Mouse (Mus musculus) thymus, adult 18-20 months (tissue): ENCODE data around the gene Zmiz1.

Experiments
- DNase-seq, 2 experiments: peaks; one replicate each; pipeline ENCODE4 v3.0.0; 2022; ENCODE audit warnings: mixed read lengths in 2 of 2

Zmiz1 gene

DNA sequence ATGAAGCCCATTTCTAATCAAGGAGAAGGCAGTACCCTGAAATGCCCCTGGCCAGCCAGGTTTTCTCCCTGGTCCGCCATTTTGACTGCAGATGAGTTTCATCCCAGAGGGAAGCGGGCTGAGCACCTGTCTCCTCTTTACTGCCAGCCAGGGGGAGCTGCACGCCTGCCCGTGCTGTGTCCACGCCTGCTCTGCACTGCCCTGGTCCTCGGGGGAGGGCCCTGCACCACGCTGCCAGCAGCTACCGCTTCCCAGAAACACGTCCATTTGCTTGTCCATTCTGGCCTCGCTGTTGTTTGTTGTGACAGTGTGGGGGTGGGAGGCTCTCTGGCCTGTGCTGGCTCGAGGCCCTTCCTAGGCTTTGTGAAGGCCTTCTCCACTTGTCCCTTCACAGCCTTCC, 201.7 kb downstream of the Zmiz1 start:
- DNase-seq: no peak

DNA sequence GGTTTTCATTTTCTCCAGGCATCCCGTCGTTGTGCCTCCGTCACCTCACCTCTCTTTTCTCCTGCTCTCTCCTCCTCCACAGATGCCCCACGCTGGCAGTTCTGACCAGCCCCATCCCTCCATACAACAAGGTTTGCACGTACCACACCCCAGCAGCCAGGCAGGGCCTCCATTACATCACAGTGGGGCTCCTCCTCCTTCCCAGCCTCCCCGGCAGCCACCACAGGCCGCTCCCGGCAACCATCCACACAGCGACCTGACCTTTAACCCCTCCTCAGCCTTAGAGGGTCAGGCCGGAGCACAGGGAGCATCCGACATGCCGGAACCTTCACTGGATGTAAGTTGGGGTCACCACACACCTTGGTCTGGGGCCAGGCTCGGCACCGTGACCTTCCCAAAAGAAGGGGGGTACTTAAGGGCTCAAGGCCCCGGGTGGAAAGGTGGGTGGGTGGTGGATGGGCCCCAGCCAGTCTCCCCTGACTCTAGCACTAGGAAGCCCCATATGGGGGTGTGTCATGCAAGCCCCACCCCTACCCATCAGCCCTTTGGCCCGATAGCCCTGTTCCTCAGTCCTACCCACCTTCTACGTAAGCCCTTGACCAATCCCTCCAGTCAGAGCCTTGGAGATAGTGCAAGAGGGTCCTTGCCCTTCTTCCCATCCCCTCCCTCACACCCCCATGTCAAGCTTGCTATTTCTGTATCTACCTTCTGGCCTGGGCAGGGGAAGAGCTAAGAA, 202.4 kb downstream of the Zmiz1 start:
- DNase-seq: no peak

DNA sequence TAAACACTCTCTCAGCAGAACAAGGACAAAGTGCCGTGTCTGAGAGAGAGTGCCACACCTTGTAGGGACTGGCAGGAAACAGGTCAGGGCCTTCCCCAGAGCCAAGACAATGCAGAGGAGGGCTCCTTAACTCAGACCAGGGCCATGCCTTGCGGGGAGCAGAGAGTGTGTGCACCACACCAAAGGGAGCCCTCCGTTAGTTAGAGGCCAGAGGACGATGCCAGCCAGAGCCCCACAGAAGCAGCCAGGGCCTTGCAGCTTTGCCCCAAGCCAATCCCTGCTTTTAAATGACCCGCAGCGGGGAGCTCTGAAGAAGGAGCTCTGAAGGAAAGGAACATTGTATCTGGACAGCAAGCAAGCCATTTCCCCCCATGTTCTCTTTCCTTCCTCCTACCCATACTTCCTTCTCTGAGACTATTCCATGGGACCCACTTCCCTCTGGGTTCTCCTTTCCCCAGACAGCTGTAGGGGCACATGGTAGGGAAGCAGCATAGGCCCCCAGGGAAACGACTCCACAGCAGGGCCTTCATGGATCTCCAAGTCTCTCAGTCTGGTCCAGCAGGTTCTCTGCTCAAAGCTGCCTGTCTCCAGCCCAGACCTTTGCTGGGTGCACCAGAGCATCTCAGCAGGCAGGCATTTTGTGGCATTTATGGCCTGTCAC, 204.8 kb downstream of the Zmiz1 start:
- no peak for DNase-seq

DNA sequence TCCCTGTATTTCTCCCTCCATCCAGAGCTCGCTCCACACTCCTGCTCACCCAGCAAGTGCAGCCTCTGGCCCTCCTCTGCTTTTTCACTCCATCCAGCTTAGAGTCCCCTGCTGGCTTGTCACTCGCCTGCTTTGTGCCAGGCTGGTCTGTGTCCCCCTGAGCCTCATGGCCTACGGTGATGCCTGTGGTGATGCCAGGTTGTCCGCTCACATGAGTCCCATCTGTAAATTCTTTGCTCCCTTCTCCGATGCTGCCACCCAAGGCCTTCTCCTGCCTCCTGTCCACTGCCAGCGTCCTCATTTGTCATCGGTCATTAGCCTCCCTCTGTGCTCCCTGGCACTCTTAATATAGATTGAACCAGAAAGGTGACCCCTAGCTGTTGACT, 205.3 kb downstream of the Zmiz1 start:
- no peak for DNase-seq

DNA sequence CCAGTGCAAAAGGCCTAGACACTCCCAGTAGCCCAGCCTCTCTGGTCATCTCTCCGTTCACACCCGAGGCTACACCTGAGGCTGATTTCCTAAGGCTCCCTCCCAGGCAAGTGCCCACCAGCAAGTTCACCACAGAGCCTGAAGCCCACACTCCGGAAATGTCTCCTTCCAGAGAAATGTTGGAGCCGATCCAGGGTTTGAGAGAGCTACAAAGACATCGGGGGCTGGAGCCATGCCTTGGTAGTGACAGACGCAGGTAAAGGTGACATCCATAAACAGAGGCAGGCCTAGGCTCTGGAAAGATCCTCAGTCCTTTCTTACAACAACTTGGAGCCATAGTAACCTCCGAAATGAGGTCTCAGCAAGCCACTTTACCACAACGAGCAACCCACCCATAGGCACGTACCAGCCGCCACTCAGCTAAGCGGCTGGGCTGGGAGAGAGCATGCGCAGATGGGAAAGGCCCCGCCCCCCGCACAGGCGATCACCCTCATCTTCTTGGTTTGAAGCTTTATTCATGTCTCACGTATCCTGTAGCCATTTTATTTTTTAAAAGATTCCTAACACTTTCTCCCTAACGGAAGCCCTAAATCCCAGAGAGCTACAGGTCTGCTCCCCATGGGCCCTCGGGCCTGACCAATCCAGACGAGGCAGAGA, 206.5 kb downstream of the Zmiz1 start:
- DNase-seq: no peak

DNA sequence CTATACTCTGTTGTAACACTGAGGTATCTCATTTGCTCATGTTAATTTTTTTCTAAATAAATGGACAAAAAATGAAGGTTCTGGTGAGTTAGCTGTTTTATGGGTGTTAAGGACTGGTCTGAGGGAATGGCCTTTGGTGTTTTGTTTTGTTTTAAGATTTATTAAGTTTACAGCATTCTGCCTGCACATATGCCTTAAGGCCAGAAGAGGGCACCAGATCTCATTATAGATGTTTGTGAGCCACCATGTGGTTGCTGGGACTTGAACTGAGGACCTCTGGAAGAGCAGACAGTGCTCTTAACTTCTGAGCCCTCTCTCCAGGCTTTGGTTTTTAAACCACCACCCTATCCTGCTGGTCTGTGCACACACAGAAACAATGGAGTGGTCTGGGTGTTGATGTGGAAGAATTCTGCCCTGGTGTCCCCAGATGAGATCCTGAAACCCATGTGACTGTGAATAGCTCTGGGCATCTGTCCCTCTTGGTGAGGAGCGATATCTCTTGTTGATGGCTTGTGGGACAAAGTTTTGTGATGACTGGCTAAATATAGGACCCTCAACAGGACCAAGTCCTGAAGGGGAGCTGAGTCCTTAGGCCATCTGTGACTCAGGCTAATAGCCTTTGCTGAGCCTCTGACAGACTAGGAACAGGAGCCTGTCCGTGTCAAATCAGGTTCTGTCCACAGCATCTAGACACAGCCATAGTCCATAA, 207.8 kb downstream of the Zmiz1 start:
- DNase-seq: no peak

DNA sequence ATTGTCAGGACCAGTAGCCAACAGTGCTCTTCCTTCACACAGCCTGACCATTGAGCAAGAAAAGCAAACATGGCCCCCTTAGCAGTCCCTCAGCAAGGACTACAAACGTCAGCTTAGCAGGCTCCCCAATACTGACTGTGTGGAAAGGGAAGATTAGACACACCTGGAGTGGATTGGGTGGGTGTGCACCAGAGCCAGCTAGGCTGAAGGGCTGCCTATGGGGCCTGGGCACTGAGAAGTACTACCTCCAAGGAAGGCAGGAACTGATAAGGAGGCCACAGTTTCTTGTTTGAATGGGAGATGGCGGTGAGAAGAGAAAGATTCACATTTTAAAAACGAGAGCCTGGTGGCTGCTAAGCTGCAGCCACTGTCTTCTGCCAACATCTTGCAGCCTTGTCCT, 208.6 kb downstream of the Zmiz1 start:
- no peak for DNase-seq

DNA sequence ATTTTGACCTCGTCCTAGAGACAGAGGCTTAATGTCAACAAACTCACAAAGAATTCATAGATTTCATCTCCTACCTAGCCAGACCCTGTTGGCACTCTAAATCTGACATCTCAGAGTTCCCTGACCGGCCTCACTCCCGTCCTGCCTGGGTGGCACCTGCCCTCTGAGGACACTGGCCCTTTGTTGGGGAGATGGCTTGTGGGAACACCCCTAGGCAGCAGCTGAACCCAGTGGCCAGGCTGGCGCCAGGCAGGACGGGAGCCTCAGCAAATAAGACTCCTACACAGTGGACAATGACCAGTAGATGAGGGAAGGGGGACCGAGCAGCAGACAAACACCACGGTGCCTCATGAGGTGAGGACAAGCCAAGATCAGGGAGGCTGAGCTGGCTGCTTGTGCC, 220.6 kb downstream of the Zmiz1 start:
- no peak for DNase-seq

DNA sequence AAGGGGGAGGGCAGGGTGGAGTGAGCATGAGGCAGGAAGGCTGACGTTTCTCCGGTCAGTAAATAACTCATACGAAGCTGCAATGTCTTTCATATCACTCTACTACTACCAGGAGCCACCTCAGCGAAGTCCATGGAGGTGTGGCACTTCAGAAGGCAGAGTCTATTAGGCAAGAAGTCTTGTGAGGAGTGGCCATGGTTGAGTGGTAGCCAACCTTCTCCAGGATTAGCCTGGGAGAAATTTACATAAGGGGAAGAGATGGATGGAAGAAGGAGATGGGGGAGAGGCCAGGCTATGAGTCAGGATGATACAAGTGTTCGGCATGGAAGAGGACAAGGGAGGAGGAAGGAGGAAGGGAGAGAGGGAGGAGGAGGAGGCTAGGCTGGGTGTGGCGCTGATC, 223.0 kb downstream of the Zmiz1 start:
- no peak for DNase-seq

DNA sequence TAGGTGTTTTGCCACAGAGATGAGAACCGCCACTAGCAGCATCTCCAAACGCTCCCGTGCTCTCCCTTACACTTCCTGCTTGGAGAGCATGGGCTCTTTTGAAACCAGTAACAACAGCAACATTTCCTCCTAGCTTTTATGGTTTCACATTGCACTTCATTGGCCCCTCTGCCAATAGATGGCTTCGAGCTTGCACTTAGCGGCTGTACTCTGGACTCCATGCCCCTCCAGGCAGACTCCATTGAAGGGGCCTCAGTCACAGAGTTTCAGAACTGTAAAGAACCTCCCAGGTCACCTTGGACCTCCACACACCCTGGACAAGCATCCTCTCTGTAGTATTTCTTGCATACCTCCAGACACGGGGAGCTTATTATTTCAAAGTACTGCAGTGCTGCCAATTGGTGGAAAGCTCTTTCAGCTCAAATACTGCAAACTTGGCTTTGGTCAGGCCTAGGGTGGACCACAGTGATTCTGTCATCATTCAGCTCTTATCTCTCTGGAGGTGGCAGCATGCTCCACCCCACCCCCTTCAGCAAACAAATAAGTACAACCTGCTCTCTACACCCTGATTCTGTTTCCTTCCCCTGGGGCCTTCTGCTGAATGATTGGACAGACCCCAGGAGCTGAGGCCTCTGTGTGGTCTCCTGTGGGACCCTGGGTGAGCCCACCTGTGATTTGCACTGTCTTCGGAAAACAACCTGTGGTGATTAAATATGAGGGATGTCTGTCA, 227.4 kb downstream of the Zmiz1 start:
- no peak for DNase-seq

DNA sequence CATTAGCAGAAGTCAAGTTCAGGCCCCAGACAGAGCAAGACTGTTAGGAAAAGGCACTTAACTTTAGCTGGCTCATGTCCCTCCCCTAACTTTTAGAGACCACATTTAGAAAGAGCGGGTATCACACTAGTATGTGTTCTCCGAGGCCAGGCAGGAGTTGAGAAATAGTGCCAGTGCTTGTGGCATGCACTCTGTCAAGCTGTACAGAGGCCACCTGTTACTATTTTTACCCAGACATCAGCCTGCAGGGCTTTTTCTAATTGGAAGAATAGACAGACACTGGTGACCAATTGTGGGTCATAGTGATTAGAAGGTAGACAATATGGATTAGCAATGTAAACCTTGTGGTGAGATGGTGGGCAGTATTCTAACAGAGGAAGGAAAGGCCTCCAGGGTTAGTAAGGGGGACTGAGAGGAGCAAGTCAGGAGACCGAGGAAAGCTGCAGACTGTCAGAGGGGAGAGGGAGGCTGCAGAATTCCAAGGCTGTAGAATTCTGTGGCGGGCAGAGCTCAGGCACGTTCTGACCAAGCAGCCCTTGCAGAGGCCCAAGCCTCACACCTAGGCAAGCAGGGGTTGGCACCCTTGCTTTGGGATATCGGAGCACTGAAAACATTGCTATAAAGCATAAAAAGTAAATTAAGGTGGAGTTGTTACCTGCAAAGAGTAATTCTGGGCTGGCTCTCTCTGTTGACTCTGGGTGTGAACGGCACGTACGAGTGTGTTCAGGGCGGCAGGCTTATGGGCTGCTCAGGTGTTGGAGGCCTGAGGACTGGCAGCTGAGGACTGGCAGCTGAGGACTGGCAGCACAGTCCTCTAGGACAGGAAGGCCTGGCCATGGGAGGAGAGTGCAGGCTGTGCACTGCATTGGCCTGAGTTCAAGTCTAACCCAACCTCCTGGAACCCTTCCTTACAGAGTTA, 228.3 kb downstream of the Zmiz1 start:
- no peak for DNase-seq

DNA sequence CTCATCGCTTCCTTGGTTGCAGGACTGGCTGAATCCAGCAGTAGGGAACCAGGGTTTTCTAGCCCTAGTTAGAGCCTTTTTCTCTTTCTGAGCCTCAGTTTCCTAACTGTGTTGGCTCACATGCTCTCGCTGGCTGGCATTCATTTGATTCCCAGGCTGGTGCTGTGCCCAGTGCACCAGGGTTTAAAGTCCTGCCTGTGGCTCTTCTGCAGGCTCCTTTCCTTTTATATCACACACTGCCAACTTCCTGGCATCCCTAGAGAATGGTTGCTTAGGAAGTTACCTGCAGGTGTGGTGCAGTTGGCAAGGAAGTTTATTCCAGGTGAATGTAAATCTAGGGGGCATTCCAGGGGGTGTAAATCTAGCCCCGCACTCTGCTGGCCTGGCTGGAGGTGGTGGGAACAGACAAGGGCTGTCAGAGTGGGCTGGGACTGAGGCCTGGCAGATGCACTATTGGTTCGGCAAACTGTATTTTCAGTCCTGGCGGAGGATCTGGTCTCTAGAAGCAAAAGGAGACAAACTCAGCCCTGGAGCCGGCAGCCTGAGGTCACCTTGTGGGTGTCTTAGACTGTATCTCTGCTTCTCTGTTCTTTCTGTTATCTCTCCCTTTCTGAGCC, 234.4 kb downstream of the Zmiz1 start:
- DNase-seq: peak in 1 of 2 experiments; percentile 45

DNA sequence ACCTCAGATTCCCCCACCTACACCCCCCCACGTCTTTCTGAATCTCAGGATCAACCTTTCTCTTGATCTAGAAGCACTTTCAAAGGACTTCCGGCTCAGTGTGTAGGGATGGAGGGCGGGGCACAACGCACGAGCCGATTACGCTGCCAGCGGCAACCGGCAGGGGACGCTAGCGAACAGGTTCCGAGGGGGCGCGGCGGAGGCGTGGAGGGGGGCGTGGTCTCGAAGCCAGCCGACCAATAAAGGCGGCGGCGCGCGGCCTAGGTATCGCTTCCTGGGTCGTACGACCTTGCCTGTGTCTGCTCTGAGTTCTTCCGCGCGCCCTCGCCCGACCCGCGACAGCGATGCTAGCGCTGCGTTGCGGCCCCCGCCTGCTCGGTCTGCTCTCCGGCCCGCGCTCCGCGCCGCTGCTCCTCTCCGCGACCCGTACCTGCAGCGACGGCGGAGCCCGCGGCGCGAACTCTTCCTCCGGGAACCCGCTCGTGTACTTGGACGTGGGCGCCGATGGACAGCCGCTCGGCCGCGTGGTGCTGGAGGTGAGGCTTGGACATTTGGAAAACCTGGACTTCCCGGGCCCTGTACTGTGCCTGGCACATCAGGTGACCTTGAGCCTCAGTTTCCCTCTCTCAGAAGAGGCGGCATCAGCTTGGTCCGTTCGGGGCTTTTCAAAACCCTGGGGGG, 235.0 kb downstream of the Zmiz1 start, which contains the start of gene Ppif:
Ppif (plus strand) TSS at position 267 of the 681 bp plus-strand sequence.
- peak; percentile 93 to 95 for DNase-seq

DNA sequence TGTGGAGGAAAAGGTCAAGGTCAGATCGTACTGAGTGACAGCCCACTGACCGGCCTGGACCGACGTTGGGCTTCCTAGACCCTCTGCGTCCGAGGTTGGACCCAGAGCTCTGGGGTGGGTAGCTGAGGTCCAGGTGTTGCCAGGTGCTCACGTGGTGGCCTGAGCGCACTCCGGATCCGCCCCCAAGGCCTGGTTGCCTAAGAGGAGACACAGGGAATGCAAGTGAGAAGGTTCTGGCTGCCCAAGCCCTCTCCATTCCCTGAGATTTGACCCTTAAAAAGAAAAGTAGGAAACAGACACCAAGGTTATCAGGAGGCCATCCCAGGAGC, 235.5 kb downstream of the Zmiz1 start:
- no peak for DNase-seq

DNA sequence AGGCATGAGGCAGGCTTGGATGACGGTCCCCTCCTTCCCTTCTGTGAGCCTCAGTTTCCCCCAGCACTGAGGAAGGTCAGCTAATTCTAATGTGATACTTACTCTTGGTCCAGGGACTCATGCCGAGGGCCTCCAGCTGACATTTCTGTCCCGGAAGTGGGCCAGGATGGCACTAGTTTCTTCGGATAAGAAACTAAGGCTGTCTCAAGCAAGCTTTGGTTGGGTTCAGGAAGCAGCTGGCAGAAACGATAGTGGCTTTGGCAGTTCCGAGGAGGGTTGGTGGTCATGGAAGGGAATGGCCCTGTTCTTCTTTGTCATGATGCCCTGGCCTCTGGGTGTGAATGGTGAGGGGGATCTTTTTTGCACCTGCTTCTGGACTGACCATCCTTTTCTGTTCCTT, 236.1 kb downstream of the Zmiz1 start:
- no peak for DNase-seq

DNA sequence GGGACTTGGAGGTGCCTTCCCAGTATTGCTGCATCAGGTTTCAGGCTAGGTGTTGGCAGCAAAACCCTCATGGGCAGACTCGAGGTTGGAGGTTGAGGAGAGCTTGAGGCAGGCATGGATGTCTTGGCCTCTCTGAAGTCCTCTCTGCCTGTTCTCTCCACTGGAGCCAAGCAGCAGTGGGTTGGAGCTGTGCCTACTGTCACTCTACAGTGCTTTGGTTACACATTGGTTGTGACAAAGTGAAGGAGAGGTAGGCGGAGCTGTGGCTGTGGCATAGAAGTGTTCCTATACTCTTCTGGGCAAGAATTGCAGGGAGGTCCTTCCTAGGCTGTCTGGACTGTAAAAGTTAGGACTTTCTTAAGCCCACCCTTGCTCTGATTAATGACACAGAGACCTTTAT, 237.4 kb downstream of the Zmiz1 start:
- DNase-seq: no peak

DNA sequence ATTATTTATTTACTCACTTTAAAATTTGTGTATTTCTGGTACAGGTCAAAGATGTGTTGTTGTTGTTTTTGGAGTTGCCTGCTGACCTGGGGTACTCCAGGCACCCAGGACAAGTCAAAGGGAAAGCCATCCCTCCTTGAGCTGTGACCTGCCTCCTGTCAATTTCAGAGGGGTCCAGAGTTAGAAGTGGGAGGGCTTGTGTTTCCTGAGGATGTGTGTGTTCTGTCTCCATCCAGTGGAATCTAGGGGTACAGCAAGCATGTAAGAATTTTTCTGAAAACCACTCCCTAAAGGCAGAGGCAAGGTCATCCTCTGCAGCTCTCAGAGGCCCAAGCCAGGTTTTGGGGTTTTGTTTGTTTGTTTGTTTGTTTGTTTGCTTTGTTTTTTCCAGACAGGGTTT, 243.0 kb downstream of the Zmiz1 start:
- DNase-seq: no peak

DNA sequence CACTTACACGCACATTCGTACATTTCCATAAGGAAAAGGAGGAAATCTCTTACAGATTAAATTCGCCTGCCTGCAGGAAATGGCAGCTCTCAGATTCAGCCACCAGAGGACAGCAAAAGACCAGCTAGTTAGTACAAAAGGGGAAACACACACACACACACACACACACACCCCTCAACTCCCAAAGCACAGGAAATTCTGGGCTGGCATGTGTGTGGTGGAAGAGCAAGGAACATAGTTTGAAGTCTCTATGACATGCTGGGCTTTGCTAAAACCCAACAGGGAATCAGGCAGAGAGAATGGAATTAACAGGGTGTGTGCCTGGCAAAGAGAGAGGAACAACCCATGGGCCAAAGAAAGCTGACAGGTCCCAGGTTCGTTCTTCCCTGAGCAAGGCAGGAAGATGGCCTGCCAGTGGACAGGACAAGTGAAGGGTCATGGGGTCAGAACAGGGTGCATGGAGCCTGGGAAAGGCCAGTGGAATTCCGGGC, 248.8 kb downstream of the Zmiz1 start:
- peak in 1 of 2 experiments; percentile 54 for DNase-seq

DNA sequence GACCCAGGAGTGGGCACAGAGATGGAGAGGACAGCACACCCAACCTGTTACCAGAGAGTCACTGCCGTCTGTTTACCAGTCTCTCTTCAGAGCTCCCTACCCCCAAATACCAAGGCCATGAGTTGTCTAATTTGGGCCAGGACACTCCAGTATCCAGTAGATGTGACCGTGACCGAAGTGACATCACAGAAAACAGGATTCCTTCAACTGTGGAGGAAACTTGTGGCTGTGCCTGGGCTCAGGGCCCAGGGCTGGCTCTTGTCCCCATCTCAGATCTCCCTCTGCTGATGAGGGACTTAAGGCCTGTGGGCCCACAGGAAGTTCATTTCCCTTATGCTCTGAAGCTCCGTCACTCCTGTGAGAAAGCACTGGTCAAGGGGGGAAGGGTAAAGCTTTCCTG, 249.5 kb downstream of the Zmiz1 start:
- DNase-seq: no peak

DNA sequence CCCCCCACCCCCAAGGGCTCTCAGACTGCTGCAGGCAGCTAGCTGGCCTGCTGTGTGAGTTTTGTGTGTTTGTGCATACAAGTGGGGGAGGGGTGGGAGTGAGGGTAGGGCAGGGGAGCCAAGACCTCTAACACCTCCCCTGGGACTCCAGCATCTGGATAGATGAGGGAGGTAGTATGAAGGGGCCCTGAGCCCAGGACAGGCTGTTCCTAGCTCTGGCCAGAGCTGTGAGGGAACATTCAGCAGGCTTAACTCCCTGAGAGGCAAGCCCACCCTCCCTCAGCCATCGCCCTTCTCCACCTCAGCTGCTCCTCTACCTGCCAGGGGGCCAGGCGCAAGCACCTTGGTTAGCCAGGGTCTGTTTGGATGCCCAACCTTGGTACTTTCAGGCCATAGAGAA, 249.9 kb downstream of the Zmiz1 start:
- DNase-seq: no peak

DNA sequence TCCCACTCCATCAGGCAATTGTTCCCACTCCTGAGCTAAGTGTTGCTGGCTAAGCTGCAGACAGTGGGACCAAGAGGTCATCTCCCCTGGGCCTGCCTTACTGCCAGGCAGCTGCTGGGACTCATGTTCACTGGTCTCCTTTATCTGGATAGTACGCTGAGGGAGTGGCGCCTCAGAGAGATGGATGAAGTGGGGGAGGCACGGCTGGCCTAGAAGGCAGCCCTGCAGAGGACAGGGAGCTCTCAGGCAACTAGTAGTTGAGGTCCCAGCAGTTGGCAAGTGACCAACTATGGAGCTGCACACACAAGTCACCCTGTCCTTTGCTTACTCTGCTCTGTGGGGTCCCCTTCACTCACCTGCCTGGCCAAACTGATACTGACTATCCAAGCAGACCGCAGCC, 251.1 kb downstream of the Zmiz1 start:
- no peak for DNase-seq
